ENCODE assay signal across 24 mouse cellular contexts in the genomic region with DNA sequence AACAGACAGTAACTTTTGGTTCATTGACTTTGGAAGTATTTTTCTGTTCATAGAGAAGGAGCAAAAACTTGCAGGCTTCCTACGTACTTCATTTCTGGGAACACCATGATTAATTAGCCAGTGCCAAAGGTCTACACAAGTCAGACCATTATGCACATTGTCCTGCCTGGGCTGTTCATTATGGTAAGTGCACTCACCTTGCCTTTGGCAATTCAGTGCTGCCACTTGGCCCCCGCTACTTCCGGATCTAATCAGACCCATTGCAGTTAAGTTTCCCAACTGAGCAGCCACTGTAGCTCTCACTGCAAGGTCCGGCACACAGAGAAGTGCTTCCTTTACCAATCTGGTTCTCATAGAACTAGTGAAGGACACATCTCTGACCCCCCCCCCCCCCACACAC.
DNase-seq lines count a peak whose midpoint lies in the region; ATAC-seq lines count a peak whose summit lies in the region.
"Had no signal": no experiment of that assay in that cellular context is flagged by ENCODE, and none has a peak within 500 bp of the region (broad histone marks: within the 10 kb centered on the region; RNA-seq: fewer than 3 reads in every experiment).

No protein-coding gene starts in this region.

- H3K36me3 ChIP-seq in kidney, embryonic 15.5 days, result no peaks in the 10 kb centered on the region
- H3K36me3 ChIP-seq: forebrain, embryonic 10.5 days; G1E; hindbrain, embryonic 12.5 days; hindbrain, embryonic 15.5 days had no signal

- H3K9me3 ChIP-seq in kidney, embryonic 15.5 days (replicated peaks), result no peaks in the 10 kb centered on the region
- H3K9me3 ChIP-seq: forebrain, embryonic 10.5 days; G1E; hindbrain, embryonic 12.5 days; hindbrain, embryonic 15.5 days had no signal

- no peak overlapping the region for H3K27ac ChIP-seq in kidney, embryonic 15.5 days
- H3K27ac ChIP-seq: forebrain, embryonic 10.5 days; gastrocnemius, adult 2 months; hindbrain, embryonic 12.5 days; hindbrain, embryonic 15.5 days had no signal

- H3K4me3 ChIP-seq in kidney, embryonic 15.5 days (replicated peaks), result no peak overlapping the region
- H3K4me3 ChIP-seq: forebrain, embryonic 10.5 days; gastrocnemius, adult 2 months; hindbrain, embryonic 12.5 days; hindbrain, embryonic 15.5 days had no signal

- WGBS in kidney, embryonic 15.5 days, result 64% methylated on average over 4 of the region's 4 CpGs

- ATAC-seq in kidney, embryonic 15.5 days (replicated peaks; ENCODE audit: low FRiP score), result no peak
- ATAC-seq: forebrain, embryonic 14.5 days; forebrain, postnatal 0 days; Patski had no signal

- H3K27me3 ChIP-seq in kidney, embryonic 15.5 days, result no peaks in the 10 kb centered on the region
- H3K27me3 ChIP-seq: CH12.LX; hindbrain, embryonic 12.5 days; hindbrain, embryonic 15.5 days; Patski had no signal

- H3K4me2 ChIP-seq in kidney, embryonic 15.5 days, result no peak overlapping the region
- H3K4me2 ChIP-seq: heart, embryonic 11.5 days; hindbrain, embryonic 12.5 days; hindbrain, embryonic 15.5 days had no signal

- no peaks in the 10 kb centered on the region for H3K4me1 ChIP-seq in kidney, embryonic 15.5 days
- H3K4me1 ChIP-seq: forebrain, embryonic 10.5 days; hindbrain, embryonic 12.5 days; hindbrain, embryonic 15.5 days had no signal

- no peak overlapping the region for H3K9ac ChIP-seq in kidney, embryonic 15.5 days
- H3K9ac ChIP-seq: forebrain, postnatal 0 days; hindbrain, embryonic 12.5 days; hindbrain, embryonic 15.5 days had no signal

- peak; percentile 42 for DNase-seq in kidney, adult 11 months
- no peak for DNase-seq in kidney, postnatal 10 days
- peak; percentile 35 to 40 for DNase-seq in kidney, adult 8-10 months
- peak; percentile 28 to 59 for DNase-seq in kidney, postnatal 25 days
- no peak for DNase-seq in spleen, postnatal 36 days (ENCODE audit: low spot score in 2 of 2)
- DNase-seq: adrenal gland, postnatal 14 days; B cell, adult 2 months; cerebellum, adult 11 months; cerebellum, adult 2 months; cerebellum, adult 9-11 months; cerebellum, postnatal 25 days; forebrain, postnatal 0 days; gastrocnemius, adult 2 months; gastrocnemius, postnatal 14 days; heart, adult 11 months had no signal

Comparison
In these comparisons a context has a peak if more than half of its experiments do, and no peak if none do; other contexts are left out.
1. DNase-seq: peak in kidney, adult 11 months (single experiment), kidney, adult 8-10 months (2 of 2) and kidney, postnatal 25 days (2 of 2); none in kidney, postnatal 10 days (single experiment) and spleen, postnatal 36 days (0 of 2).